In the genomic region with DNA sequence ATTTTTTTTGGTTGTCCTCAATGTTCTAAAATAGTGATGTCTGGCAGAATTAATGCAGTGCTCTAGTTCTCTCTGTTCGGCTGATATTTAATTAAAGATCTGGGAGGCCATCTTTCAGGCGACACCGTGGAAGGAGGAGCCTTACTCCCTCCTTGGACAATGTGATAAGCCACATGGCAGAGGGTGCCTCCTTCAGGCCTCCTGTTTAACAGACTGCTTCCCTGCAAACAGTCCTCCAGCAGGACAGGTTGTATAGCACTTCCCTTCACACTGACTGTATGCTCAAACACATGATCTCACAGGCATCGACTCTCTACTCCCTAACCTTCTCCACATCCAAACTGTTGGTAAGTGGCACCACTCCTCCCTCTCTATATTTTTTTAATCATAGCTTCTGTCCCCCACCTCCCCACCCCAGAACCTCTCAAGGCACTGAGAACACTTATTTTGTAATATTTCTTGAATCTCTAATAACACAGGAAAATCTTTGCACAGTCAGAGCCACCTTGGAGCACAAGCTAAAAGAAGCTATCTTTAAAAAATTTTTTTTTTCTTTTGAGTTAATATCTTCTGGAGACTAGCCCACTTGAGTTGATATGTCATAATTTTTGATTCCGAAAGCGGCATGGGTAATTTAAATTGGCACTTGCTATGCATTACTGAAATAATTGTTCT, we compare ENCODE assay signal across 1 mouse cellular context.
TF ChIP-seq lines count a peak whose summit lies in the region.

No protein-coding gene starts in this region.

TF ChIP-seq in MEL, 35 proteins besides CTCF, POLR2A, EP300 and RAD21 (continued from another document):
- peak; percentile 94 for TF ChIP-seq MYC (IDR thresholded peaks at IDR 0.05; ENCODE audit: low read depth, low read length)
- TF ChIP-seq CHD1 (IDR thresholded peaks at IDR 0.05; ENCODE audit: low read depth, low read length) = peak; percentile 73
- peak; percentile 37 for TF ChIP-seq TAL1 (IDR thresholded peaks at IDR 0.05; ENCODE audit: low read length)
- no peak for TF ChIP-seq BHLHE40 (IDR thresholded peaks at IDR 0.05; ENCODE audit: borderline replicate concordance, low read depth, low read length)
- peak; percentile 44; the same call in 1 of the 2 replicates for TF ChIP-seq GATA1 (IDR thresholded peaks at IDR 0.05; ENCODE audit: low read depth, low read length)
- no peak for TF ChIP-seq UBTF (IDR thresholded peaks at IDR 0.05; ENCODE audit: borderline replicate concordance, insufficient read depth, low read depth, low read length)
- TF ChIP-seq SIN3A (IDR thresholded peaks at IDR 0.05; ENCODE audit: low read length) = peak; percentile 71
- TF ChIP-seq SMC3 (IDR thresholded peaks at IDR 0.05; ENCODE audit: low read depth, low read length) = peak; percentile 34; the same call in 1 of the 2 replicates
- 0 out of 2 replicates have a peak, but pooled peaks have one; percentile 19 for TF ChIP-seq ZC3H11A (IDR thresholded peaks at IDR 0.05; ENCODE audit: low read depth, low read length)
- no peak for TF ChIP-seq GABPA (IDR thresholded peaks at IDR 0.05; ENCODE audit: low read depth, low read length)
- no peak for TF ChIP-seq RCOR1 (IDR thresholded peaks at IDR 0.05; ENCODE audit: low read depth, low read length)
- no peak for TF ChIP-seq MAZ (IDR thresholded peaks at IDR 0.05; ENCODE audit: low read depth, low read length)
TF ChIP-seq in MEL: peak in this region for 13.
